Mouse (Mus musculus) c-Kit-positive CD71-positive TER-119-positive erythroid progenitor cells, embryonic 14.5 days (primary cell): ENCODE measurements around the gene Gpr153.

Experiments
- DNase-seq: peaks from one replicate; pipeline ENCODE4 v3.0.0-alpha.2; 2013; ENCODE audit warnings: low spot score

The Gpr153 gene

DNA sequence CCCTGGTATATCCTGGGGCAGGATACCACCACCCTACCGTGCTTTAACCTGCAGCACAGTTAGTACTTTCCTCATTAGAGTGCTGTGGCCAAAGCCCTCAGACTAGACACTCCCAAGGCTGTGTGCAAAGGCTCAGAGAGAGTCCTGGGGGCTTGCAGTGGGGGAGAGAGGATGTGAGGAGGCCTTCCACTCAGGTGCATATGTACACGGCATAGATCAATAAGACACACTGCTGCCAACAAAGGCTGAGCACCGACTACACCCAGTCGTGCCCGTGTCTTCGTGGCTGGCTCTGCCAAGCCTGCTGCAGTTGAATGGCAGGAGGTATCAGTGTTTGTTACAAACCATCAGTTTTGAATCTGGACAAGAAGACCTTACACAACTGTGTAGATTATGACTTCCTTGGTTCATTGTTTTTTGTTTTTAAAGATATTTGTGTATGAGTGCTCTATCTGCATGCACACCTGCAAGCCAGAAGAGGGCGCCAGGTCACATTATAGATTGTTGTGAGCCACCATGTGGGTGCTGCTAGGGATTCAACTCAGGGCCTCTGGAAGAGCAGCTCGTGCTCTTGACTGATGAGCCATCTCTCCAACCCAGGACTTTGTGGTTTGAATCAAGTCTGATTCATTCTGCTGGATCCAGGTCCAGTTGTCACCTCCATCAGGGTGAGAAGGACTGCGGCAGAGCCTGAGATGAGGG is 9.0 kb upstream of the Gpr153 start:
- DNase-seq, result peak; percentile 30

DNA sequence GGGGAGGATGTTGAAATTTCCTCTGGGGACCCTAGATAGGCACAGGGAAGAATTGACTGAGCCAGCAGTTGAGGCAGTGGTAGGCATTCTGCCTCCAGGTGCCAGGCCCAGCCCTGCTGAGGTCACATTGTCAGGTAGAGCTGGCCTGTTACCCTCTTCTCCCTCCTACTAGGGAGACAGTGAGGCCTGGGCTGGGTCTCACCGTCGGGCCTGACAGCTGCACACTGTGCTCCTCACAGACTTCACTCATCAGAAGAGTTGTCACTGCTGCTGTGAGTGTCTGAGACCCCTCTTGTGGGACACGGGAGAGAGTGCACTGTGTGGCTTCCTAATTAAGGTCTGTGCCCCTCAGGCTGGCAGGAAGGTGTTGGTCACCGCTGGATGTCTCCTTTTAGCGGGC is 8.2 kb upstream of the Gpr153 start:
- DNase-seq, result no peak

DNA sequence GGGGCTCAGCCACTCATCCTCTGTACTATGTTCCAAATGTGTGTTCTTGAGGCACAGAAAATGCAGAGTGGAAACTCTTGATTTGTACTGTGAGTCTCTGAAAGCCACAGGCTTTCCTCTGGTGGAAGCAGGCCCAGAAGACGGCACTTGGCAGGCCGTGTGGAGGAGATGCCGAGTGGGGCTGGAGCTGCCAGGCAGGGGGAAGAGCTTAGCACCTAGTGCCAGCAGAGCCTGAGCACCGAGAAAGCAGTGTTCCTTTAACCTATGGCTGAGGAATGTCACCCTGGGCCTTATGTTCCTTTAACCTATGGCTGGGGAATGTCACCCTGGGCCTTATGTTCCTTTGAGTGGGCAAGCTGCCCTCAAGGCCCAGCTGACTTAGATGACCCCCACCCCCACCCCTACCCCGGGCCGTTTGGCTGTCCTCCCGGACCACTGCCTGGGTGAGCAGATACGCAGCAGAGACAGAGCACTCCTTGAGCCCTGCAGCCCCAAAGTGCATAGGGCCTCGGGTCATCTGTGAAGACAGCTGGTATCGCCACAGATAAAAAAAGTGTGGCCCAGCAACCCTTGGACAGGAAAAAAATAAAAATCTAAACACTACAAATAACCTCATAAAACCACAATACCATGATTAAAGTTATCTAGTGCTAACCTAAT is 7.7 kb upstream of the Gpr153 start:
- no peak for DNase-seq

DNA sequence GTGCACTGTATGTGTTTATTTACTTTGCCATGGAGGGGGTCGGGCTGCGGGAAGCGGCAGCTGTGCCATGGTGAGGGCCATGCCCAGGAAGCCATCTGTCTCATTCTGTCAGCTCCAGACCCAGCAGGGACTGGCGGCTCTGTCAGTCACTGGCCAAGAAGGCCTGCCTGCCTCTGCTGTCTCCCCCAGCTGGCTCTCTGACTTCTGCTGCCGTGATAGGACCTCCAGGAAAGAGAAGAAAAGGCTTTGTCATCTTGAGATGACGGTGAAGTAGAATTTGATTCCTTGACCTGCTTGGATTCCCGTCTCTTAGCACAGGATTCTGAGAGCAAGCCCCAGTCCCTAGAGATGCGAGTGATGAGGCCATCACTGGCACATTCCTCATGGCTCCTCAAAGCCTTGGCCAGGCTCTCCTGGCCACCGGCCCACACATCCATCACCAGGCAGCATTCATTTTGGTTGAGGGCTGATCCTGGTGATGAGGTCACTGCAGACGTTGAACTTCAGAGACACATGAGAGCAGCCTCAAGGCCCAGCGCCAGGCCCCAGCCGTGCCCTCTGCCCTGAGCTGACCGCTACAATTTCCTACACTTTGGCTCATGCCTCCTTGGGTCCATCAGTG is 6.2 kb upstream of the Gpr153 start:
- no peak for DNase-seq

DNA sequence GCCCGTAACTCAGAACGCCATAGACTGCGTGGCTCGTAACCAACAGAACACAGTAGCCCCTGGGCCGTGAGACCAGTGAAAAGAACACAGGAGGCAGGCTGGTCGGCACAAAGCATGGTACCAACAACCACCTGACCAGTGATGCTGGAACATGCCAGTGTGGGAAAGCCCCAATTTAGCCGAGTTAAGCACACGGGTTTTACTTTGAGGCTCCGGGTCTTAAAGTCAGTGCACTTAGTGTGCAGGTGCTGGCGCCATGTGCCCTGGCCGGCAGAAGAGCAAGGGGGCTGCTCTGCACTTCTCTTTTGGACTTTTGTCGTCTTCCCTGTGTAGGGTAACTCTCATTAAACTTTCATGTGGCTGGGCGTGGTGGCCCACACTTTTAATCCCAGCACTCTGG is 4.1 kb upstream of the Gpr153 start:
- no peak for DNase-seq

DNA sequence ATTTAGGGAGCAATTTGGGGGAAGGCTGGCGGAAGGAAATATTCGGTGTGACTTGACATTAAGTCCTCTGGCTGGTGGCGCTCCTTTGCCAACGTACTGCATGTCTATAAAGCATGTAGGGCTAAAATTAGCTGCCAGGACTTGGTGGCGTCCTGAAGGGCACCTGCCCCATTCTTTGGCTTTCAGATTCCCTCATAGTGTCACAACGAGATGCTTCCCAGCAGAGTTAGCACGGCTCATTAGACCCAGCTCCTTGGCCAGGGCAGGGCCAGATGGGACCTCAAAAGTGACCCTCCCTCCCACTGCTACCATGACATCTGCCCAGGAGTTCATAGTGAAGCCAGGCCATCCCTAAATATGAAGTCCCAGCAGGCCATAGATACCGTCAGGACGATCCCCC is 3.4 kb upstream of the Gpr153 start:
- DNase-seq, result no peak

DNA sequence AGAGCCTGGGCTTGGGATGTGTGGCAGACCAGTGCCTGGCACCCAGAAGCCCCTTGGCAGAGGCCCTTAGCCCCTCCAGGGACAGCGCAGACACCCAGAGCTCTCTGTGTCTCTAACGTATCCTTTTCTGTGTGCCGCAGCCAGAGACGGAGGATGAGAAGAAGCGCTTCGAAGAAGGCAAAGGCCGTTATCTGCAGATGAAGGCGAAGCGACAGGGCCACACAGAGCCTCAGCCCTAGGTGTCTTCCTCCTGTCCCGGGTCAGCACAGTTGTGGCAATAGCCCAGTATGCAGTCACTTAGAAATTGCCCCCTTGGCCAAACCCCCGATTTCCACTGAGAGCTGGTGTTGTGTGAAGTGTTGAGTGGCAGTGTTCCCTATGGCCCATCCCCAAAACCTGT is 2.7 kb upstream of the Gpr153 start:
- no peak for DNase-seq

DNA sequence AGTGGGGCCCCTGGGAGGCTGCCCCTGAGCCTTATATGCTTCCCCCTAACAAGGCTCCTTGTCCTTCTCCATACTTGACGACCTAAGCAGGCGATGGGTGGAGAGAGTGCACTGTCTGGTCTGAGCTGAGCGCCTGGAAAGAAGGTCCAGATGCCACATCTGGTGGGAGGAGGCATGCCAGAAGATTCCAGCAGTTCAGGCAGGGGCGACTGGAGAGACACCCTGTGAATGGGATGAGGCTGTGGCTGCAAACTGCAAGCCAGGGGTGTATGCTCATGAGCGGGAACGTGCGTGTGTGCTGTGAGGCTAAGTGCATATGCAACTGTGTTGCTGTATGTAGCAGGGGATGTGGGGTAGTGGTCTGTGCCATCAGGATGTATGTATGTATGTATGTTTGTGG is 2.0 kb upstream of the Gpr153 start:
- no peak for DNase-seq

DNA sequence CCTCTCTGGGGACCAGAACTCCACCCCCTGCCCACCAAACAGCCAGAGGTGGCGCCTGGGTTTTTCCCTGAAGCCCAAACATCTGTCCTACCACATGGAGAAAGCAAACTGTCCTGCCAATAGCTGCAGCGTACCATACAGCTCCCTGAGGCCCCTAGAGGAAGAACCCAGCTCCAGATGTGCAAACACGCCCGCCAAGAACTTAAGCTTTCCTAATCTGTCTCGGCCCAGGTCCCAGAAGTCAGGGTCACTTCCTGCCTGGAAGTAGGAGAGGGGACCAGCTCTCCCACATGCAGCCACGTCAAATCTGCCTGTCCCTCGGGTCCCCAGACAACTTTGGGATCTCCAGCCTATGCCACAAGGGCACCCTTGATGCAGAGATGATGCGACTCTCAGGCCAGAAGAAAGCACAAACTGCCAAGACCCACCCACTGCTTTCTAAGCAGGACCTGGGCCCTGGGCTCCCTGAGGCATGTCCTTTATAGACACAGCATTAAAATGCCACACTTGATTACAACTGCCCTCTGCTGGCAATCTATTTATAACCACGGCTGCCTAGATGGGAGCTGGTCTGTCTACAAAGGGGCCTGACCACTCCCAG is 1.5 kb upstream of the Gpr153 start:
- no peak for DNase-seq

DNA sequence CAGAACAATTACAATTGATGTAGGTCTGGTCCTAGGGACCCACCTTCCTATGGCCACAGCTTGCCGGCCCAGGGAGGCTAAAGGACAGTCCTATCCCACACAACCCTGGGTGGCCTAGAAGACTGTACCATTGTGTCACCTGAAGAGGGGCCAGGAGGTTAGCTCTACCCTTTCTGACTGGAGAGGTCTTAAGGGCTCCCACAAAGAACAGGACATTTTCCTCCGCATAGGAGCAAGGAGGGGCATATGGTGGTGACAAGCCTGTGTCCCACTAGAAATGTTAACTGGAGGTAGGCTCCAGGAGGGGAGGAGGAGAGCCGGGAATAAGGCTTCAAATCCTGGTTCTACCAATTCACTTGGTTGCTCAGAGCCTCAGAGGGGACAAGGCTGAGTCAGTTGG is 841 bp upstream of the Gpr153 start:
- DNase-seq, result no peak

DNA sequence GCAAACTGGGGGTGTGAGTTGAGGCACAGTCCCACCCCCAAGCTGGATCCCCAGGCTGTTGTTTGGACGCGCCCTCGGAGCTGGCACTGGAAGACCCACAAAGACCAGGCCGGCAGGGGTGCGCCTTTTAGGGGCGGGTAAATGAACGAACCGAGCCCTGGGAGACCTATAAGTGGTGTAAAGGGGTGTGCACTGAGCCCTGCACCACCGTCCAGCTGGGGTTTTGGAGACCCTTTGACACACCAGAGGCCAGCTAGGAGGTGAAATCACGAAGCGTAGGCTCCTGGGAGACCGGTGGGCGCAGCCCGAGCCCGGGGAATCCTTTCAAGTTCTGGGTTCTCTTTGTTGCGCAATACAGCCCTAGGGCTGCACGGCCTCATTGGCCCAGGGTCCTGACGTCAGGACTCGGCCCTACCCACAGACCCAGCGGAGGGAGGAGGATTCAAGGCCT is 674 bp downstream of the Gpr153 start:
- no peak for DNase-seq

DNA sequence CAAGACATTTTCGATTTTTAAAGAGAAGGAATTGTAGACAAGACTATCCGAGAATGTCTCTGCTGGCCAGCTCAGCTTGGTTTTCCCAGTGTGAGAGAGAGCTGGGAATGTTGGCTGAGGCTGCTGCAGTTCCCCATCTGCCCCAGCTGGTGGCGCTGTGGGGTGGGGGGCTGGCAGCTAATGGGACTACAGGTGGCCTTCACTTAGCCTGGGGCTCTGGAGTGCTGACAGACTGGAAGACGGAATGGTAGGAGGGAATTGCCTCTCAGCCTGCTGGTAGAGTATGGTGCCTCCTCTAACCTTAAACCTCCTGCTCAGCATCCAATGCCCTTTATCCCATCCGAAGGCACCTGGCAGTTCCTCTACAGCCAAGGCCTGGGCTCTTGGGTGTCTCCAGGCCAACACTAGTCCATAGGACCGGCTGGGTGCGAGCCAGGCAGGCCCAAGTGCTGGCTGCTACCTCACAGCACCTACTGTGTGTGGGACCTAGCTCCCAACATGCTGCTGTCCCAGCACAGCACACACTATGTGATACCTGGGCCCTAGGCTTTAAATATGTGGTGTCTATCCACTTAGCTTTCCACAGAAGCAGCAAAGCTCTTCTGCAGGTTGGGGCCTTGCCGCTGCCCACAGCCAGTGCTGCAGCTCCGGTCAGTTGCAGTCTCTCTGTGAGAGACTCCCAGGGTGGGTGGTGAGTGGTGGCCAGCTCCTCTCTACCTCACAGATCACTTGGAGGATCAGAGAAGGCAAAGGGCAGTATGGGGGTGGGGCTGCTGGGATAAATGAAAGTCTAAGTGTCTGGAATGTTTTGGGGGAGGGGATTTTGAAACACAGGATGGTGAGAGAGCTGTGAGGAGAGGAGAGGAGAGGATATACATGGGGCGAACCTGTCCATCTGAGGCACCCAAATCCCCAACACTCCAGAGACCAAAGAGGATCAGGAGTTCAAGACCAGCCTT is 2.6 kb downstream of the Gpr153 start:
- no peak for DNase-seq

DNA sequence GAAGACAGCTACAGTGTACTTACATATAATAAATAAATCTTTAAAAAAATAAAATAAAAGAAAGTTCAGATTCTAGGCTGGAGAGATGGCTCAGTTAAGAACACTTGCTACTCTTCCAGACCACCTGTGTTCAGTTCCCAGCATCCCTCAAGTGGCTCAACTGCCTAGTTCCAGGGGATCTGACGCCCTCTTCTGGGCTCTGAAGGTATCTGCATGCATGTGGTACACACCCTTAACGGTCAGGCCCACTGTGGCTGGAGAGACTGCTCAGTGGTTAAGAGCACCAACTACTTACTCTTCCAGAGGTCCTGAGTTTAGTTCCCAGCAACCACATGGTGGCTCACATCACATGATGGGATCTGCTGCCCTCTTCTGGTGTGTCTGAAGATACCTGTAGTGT is 3.9 kb downstream of the Gpr153 start:
- DNase-seq, result no peak

DNA sequence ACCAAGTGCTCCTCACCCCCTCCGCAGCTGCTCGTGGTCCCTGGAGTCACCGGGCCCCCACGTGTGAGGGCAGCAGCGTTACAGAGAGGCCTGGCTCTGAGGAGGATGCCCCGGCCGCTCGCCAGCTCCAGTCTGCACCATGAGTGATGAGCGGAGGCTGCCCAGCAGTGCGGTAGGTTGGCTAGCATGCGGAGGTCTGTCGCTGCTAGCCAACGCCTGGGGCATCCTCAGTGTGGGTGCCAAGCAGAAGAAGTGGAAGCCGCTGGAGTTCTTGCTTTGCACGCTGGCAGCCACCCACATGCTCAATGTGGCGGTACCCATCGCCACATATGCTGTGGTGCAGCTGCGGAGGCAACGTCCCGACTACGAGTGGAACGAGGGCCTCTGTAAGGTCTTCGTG is 5.0 kb downstream of the Gpr153 start:
- DNase-seq, result no peak

DNA sequence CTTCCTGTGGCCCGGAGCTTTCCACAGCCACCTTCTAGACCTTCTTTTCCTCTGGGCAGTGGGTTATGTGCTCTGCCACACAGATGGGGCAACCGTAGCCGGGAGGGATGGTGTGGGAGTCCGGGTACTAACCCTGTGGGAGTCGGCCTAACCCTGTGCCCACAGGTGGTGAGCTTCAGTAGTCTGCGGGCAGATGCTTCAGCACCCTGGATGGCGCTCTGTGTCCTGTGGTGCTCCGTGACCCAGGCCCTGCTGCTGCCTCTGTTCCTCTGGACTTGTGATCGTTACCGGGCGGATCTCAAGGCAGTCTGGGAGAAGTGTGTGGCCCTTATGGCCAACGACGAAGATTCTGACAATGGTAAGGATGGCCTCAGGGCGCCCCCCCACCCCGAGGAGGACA is 7.6 kb downstream of the Gpr153 start:
- no peak for DNase-seq

DNA sequence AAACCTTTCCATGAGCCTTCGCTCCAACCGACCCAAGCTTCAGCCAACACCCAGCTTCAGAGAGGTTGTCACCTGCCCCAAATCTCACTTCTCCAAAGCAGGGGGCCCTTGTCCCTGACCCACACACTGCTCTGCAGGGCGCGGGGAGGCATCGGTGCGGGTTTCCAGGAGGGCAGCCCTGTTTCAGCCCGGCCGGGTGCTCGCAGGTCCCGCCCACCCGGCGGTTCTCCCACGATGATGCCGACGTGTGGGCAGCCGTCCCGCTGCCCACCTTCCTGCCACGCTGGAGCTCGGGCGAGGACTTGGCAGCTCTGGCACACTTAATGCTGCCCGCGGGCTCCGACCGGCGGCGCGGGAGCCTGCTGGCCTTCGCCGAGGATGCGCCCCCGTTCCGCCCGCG is 8.7 kb downstream of the Gpr153 start:
- no peak for DNase-seq

DNA sequence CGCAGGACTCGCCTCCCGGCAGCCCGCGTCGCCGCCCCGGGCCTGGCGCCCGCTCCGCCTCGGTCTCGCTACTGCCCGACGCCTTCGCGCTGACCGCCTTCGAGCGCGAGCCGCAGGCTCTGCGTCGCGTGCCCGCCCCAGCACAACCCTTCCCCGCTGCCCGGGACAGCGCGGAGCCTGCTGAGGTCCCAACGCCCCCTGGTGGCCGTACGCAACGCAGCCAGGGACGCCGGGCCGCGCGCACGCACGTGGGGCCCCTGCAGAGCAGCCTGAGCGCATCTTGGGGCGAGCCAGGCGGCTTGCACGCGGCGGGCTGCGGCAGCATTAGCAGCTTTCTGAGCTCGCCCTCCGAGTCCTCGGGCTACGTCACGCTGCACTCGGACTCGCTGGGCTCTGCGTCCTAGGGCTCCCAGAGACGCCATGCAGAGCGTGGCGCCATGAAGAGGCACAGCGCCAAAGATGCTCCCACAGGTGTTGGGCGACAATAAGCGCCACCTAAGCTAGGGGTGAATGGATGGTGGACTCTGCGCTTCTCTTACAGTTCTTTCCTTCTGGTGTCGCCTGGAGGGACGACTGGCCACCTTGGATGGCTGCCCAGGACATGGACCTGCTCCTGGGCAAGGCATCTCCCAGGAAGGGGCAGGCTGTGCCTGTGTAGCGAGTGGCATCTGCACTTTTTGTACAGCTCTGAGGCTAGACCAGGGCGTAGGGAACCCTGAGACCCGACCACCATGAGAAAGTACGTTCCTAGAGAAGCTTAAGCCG is 9.3 kb downstream of the Gpr153 start:
- DNase-seq, result peak; percentile 57

DNA sequence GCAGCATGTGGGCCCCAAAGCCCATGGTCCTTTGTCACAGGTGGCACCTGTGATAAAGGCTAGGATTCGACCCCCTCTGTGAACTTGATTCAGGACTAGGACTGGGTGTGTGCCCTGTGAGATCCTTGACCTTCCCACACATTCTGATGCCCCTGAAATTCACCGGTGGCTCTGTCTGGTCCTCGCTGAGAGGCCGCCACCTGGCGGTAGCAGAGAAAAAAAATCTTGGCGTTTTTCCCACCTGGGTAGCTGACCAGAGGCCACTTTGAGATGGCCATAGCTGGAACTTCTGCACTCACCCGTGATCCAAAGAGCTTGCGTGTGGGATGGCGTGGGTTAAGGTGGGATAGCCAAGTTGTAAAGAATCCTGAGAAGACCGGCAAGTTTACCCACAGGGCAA is 11.5 kb downstream of the Gpr153 start:
- DNase-seq, result no peak

DNA sequence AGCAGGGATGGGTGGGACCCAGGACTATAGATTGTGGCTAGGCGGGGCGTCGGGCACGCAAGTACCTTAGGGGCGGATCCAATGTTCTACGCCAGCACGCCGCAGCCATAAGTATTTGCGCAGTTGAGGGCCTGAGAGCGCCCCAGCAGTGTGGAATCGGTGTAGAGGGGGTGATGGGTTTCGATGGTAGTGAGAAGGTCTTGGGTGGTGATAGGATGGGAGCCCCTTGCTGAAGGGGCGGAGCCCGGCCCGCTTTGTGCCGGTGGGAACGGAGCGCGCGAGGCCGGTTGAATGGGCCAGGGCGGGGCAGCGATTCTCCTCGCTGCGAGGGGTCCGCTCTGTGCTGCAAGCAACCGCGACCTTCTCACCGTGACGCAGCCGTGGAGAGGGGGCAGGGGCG is 12.2 kb downstream of the Gpr153 start:
- no peak for DNase-seq

DNA sequence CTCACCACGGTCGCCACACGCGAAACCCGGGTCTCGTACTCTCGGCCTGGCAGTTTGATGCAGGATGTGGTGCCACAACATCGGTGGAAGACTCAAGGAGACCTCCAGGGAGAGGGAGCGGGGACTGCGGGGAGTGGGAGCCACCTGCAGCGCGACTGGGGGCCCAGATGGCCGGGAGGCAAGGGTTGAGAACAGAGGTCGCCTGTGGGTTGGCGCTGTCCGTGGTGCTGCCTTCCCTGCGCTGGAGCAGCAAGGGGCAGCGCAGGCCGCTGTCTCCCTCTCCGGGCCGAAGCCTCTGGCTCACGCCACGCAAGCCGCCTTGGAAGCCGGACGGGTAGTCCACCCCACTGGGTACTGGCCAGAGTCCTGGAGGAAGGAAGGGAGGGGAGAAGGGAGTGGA is 12.9 kb downstream of the Gpr153 start:
- DNase-seq, result no peak
